Mouse (Mus musculus): Measurements from ENCODE around the gene Crb3.

Crb3 gene

DNA sequence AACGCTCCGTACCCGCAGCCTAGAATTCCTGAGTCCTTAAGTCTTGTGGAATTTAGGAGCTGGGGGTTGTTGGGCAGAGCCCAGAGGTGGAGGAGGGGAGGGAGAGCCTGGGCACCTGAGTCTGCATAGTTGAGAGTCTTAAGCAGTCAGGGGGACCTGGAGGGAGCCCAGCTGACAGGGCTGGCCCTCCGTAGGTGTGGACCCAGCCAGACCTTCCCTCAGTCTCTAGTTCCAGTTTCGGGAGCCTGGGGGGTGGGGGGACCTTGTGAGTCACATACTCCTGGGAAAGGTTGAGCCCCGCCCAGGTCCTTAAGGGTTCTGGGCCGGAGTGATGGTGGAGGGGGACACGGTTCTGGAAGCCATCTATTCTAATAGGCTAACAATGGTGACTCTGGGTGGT, 4.1 kb downstream of the Crb3 start:
- no peak for DNase-seq

DNA sequence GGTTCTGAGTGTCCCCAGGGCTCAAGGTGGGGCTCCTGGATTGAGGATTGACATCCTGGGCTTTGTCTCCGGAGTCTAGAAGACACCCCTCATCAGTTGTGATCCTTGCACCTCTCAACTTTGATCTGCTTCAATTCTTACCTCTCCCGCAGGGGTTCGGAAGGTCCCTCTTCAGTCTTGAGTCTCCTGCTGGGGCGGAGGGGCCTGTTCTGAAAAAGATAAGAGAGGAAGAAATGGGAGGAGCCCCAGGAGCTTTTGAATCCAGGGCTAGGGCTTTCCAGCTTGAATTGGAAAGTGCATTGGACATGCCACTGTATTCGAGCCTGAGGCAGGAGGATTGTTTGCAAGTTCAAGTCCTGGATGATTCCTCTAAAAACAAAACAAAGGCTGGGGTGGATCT, 8.0 kb downstream of the Crb3 start:
- no peak for DNase-seq

DNA sequence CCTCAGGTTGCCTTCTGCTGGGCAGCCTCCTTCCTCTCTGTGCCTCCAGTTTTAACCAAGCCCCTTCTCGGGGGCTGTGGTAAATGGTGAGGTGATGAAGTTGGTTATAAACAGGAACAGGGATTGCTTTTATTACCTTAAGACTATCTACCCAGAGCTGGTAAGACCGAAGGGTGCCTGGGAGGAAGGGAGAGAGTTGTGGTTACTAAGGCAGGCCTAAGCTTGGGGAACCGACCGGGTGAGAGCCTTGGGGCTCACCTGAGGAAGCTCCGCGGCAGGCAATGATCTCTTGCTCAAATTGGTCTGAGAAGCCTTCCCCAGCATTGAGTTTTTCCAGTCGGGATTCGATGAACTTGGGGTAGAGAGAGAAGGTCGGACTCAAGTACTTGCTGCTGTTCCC, 11.4 kb downstream of the Crb3 start:
- DNase-seq = no peak

DNA sequence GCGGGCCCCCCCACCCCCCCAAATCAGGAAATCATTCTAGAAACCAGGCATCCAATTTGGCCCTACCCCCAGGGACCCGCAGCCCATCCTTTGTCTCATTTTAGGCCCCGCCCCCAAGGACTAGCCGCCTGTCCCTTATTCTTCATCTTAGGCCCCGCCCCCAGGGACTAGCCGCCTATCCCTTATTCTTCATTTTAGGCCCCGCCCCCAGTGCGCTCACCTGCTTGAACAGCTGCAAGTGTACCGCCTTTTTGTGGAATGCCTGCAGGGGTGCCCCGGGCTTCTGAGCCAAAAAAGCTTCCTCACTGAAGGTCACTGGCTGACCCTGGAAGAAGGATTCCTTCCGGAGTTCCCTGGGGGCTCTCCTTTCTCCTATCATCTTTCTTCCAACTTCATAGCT, 11.8 kb downstream of the Crb3 start:
- no peak for DNase-seq

DNA sequence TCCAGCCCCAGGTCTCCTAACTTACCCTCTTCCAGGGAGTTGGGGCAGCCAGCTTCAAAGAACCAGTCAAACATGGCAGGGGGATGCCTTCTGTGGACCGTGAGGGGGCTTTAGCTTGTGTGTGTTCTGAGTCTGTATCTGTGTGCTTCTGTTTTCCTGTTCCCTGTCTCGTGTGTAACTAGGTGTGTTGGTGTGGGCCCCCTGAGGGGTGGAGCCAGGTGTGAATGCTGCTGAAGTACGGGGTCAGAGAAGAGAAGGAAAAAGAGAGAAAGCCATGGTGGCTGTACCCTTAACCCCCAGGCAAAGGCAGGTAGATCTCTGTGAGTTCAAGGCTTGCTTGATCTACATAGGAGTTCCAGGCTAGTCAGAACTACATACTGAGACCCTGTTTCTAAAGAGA, 18.0 kb downstream of the Crb3 start:
- DNase-seq = no peak

DNA sequence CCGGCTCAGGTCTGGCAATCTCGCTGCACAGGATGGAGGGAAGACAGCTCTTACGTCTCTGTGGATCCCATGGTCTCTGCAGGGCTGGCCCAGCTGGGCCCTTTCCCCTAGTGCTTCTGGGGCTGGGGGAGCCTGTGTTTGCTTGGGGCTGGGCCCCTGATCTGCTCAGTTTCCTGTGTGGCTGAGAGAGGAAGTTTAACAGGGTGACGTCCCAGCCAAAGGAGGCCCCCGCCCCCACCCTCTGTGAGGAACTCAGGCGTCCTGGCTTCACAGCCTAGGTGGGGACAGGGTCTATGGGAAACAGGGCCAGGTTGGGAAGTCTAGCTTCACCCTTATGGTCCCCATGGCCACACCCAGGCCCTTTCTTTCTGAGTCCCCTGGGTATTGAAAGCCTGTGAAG, 19.4 kb downstream of the Crb3 start, which contains the start of gene Dennd1c:
Gene Dennd1c (minus strand): TSS at position 179 of the 400 bp plus-strand sequence.
- DNase-seq = no peak

DNA sequence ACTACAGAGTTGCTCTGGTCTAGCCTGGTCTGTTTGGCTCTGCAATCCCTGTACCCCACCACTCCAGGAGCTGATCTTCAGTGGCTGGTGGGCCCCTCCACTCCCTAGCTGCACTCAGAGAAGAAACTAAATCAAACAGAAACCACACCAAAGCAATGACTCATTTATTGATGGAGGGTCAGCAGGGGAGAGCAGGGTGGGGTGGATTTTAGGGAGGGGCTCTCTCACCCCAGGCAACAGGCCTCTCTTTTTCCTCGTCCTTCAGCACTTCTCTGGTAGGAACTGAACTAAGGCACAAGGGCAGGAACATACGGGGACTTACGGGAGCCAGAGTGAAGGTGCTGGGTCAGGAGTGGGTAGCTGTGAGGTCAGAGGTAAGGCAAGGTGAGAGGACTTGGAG, 21.0 kb downstream of the Crb3 start:
- DNase-seq = no peak

DNA sequence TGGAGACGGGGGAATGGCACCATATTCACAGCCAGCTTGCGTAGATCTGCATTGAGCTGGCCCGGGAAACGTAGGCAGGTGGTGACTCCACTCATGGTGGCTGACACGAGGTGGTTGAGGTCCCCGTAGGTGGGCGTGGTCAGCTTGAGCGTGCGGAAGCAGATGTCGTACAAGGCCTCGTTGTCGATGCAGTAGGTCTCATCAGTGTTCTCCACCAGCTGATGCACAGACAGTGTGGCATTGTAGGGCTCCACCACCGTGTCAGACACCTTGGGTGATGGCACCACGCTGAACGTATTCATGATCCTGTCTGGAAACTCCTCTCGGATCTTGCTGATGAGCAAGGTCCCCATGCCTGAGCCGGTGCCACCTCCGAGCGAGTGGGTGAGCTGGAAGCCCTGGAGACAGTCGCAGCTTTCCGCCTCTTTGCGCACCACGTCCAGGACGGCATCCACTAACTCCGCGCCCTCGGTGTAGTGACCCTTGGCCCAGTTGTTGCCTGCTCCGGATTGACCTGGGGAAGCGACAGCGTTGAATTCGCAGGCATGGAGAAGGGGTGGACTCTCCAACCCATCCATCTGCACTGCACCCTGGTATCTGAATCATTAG, 22.4 kb downstream of the Crb3 start:
- DNase-seq = no peak

DNA sequence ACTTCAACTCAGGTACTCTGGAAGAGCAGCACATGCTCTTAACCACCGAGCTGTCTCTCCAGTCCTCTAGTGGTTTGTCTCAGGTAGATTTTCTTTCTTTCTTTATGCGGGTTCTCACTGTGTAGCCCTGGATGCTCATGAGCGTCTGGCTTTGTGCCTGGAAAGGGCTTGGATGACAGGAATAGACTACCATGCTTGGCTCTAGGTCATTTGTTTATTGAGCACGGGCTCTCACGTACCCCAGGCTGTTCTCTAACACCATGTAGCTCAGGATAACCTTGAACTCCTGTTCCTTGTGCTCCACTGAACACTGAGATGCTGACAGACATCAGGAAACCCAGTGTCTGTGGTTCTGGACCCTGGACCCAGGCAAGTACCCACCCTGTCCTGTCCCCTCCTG, 23.6 kb downstream of the Crb3 start:
- DNase-seq = no peak

DNA sequence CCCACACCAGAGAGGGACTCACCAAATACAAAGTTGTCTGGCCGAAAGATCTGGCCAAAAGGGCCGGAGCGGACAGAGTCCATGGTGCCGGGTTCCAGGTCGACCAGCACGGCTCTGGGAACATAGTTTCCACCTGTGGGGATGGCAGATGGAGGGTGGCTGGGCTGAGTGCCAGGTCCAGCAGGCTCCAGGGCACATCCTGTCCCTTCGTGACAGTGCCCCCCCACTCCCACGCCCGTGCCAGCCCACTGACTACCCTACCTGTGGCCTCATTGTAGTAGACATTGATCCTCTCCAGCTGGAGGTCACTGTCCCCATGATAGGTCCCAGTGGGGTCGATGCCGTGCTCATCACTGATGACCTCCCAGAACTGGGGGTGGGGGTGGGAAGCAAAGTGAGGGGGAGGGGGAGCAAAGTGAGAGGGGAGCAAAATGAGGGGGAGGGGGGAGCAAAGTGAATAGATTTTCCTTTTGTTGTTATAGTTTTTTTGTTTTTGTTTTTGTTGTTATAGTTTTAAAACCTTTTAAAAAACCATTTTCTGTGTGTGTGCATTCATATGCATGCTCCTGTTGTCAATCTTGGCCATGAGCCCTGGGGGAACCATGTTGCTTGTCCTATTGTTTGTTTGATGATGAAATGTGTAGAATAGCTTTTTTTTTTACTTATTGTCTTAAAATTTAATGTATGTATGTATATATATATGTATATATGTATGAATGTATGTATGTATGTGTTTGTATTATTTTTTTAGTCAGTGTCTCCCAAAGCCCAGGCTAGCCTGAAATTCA, 27.3 kb downstream of the Crb3 start:
- DNase-seq = peak; percentile 37

DNA sequence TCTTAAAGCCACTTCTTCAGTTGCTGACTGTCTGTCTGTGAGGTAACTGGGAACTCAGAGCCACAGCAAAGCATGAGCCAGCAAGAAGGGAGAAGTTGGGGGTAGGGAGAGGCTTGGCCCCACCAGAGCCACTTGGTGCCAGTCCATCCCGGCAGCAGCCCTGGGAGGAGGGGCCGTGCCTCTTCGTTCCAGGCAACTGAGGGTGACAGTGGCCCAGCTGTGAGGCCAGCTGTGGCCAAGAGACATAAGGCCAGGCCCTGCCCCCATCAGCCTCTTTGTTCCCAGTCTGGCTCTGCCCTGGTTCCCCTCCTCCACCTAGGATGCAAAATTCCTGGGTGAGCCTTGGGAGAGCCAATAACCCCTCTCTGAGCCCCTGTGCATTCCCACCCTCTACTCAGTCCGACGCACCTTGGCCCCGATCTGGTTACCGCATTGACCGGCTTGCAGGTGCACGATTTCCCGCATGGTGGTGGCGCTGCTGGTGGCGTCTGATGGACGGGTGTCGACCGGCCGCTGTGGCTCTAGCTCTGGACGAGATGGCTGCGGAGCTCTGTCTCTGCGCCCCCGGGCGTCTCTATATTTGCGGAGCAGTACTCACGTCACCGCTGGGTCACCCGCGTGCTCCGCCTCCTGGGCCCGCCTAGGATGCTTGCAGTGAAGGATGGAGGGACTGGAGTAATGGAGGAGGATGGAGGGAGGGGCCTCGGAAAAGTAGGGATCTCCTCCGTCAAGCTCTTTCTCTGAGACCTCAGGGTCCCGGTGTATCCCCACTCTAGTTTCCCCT, 28.3 kb downstream of the Crb3 start, which contains the start of gene Tubb4a:
Gene Tubb4a (minus strand): TSS at position 734 of the 784 bp plus-strand sequence.
- peak; percentile 92 for DNase-seq

DNA sequence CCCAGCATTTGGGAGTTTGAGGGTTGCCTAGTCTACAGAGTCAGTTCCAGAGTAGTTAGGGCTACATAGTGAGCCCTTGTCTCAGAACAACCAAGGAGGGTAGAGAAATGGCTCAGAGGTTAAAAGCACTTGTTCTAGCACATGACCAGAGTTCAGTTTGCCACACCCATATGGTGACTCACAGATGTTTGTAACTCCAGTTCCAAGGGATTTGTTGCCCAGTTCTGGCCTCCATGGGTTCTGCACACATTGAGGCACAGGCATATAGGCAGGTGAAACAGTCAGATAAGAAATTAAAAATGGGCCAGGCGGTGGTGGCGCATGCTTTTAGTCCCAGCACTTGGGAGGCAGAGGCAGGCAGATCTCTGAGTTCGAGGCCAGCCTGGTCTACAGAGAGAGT, 35.3 kb downstream of the Crb3 start:
- DNase-seq = no peak

DNA sequence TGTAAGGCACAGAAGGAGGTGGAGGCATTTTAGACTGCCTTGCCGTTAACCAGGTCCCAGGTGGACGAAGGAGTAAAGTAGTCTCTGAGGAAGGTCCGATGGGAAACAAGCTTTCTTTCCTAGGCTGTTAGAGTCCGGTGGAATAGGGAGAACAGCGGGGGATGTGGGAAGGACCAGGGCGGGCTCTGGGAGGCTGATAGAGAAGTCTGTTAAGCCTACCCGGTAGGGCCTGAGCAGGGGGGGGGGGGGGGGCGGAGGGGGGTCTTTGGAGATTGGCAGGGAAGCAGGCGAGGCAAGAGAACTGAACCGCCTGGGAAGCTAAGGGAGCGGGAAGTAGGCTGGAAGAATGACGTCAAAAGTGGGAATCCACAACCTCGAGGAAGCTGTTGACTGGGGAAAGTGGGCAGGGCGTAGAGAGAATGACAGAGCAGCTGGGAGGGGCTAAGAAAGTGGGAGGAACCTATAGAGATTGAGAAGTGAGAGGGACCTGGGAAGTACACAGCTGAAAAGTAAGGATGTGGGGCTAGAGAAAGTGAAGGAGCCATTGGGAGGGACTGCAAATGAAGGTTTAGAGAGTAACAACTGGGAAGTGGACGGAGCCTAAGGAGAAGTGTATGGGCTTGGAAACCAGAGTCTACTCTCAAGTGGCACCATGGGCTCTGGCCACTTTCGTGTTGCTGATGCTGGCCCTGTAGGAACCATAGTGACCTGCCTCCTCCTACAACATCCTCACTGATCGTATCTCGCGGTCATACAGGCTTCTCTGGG, 37.1 kb downstream of the Crb3 start:
- peak; percentile 26 for DNase-seq

DNA sequence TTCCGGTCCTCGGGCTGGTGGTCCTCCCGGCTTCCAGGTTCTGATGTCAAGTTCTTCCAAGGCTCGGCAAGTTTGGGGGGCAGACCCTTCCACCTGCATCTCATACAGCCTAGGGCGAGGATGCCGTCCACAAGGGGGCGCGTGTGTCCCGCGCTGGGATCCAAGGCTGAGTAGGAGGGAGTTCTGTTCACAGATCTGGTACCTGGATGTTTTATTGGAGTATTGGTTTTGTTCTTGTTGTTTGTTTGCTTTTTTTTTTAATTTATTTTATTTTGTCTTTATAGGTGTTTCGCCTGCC, 37.7 kb downstream of the Crb3 start:
- DNase-seq = peak; percentile 75

DNA sequence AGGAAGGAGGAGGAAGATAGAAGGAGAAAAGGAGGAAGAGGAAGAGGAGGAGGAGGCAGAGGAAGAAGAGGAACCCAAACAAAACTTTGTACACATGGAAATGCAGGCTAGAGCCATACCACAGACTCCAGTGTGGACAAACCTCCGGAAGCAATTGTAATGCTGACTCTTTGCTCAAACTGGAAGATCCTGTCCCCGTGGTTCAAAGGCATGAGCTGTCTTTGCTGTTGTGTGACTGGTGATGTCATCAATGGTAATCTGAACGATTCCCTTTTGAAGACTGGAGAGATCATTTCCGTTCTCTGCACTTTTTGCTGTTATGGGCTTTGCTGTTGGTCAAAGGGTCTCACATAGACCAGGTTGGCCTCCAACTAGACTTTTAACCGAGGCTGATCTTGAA, 39.4 kb downstream of the Crb3 start:
- DNase-seq = no peak

DNA sequence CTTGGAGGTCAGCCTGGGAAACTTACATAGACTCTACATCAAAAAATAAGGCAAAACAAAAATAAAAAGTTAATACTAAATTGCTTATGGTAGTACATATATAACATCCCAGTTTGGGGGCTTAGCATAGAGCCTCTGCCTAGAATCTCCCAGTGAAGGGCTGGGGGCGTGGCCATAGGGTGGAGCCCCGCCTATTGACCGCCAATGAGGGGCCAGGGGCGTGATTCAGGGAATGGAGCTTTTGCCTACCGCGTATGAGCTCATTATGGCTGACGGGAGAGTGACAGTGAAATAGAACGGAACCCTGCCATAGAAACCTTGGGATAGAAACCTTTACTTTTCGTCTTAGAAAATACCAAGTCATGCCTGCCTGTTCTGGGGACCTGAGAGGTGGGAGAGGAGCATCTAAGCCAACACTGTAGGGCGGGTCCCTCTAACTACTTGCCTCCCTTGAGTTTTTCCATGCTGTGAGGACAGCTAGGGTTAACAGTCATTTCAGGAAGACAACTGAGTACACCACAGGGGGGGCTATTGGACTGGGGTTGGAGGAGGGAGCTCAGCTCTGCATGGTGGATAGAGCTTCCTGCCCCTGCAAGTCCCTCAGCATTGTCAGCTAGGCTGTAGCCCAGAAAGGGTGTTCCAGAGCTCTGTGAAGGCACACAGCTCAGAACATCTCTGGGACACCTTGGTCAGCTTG, 40.9 kb downstream of the Crb3 start:
- no peak for DNase-seq

DNA sequence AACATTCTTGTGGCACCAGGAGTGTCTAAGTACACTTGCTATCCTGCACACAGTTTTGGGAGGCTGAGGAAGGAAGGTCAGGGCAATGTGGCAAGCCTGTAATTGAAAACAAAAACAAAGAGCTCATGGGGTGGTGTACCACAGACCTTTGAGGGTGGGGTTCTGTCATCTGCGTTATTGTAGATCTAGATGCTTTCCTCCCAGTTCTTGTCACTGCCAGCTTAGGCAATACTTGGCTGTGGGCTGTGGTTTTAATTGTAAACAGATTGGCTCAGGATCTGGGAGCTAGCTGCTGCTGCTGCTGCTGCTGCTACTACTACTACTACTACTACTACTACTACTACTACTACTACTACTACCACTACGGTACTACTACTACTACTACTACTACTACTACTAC, 43.4 kb downstream of the Crb3 start:
- DNase-seq = no peak

DNA sequence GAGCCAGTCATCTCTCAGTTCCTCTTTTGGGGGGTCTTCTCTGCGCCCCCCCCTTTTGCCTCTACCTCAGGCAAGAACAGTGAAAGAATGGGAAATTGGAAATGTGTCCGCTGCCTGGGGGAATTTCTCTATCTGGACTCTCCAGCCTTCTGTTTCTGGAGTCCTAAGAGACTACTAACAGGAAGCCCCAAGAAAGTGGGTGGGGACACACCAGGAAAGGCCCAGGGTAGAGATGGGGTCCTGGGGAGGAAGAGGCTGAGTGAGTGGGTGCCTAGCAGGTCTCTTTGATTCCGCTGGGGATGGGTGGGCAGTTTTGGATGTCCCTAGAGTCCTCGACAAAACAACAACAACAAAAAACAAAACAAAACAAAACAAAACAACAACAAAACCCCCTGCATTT, 45.6 kb downstream of the Crb3 start:
- no peak for DNase-seq

DNA sequence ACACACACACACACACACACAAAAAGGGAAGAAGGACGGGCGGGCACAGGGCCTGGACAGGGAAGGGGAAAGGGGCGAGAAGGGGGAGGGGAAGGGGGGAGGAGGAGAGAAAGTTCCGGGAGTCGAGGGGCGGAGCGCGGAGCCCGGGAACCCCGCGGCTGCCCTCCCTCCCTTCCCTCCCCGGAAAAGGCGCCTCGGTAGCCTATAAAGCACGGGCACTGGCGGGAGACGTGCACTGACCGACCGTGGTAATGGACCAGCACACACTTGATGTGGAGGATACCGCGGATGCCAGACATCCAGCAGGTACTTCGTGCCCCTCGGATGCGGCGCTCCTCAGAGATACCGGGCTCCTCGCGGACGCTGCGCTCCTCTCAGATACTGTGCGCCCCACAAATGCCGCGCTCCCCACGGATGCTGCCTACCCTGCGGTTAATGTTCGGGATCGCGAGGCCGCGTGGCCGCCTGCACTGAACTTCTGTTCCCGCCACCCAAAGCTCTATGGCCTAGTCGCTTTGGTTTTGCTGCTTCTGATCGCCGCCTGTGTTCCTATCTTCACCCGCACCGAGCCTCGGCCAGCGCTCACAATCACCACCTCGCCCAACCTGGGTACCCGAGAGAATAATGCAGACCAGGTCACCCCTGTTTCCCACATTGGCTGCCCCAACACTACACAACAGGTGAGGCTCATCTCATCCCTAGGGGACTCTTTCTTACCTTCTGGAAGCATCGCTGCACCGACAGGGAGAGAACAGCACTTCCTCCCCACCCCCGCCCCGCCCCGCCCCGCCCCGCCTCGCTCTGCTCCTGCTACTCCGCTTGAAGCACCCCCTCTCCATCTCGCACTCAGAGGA, 46.5 kb downstream of the Crb3 start, which contains the start of gene Tnfsf9:
Gene Tnfsf9 (plus strand): TSS at position 145 of the 854 bp plus-strand sequence.
- no peak for DNase-seq

DNA sequence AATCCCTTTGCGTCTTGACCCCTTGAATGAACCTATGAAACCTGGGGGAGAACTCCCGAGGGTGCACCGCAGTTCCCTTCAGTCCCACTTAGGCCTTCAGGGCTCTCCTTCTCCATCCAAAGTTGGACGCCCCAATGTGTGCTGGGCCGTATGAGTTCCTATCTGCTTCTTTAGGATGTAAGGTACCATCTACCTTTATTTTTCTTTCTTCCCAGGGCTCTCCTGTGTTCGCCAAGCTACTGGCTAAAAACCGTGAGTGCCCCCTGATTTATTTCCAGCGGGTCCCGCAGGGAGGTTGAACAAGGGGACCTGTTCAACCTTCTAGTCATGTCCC, 47.1 kb downstream of the Crb3 start:
- no peak for DNase-seq

DNA sequence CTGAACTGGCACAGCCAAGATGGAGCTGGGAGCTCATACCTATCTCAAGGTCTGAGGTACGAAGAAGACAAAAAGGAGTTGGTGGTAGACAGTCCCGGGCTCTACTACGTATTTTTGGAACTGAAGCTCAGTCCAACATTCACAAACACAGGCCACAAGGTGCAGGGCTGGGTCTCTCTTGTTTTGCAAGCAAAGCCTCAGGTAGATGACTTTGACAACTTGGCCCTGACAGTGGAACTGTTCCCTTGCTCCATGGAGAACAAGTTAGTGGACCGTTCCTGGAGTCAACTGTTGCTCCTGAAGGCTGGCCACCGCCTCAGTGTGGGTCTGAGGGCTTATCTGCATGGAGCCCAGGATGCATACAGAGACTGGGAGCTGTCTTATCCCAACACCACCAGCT, 48.2 kb downstream of the Crb3 start:
- DNase-seq = no peak

All from layer of hippocampus, adult 9-11 months (tissue).